ENCODE assay signal across 8 mouse cellular contexts in genomic region chr3:39460183-39460888, GRCm38 (mm10).
A peak's percentile ranks its signal among the peaks of the same experiment; 100 is the strongest.
DNase-seq lines count a peak whose midpoint lies in the region; ATAC-seq and TF ChIP-seq lines count a peak whose summit lies in the region.
"Had no signal": no experiment of that assay in that cellular context is flagged by ENCODE, and none has a peak within 500 bp of the region (broad histone marks: within the 10 kb centered on the region; RNA-seq: fewer than 3 reads in every experiment).

No protein-coding gene starts in this region.

- no peaks in the 10 kb centered on the region for H3K9me3 ChIP-seq in embryonic facial prominence, embryonic 10.5 days
- H3K9me3 ChIP-seq in forebrain, postnatal 0 days (ENCODE audit: low read length): no peaks in the 10 kb centered on the region
- no peaks in the 10 kb centered on the region for H3K9me3 ChIP-seq in midbrain, embryonic 14.5 days (ENCODE audit: control insufficient read depth, low read length)

- H3K4me3 ChIP-seq in embryonic facial prominence, embryonic 10.5 days: no peak overlapping the region
- H3K4me3 ChIP-seq in forebrain, postnatal 0 days (ENCODE audit: low read depth, low read length): no peak overlapping the region
- no peak overlapping the region for H3K4me3 ChIP-seq in midbrain, embryonic 14.5 days (replicated peaks; ENCODE audit: low read depth, low read length)
- H3K4me3 ChIP-seq: erythroblast, embryonic 14.5 days had no signal

- H3K9ac ChIP-seq in forebrain, postnatal 0 days: no peak overlapping the region; the same call in 1 of the 2 replicates
- no peak overlapping the region for H3K9ac ChIP-seq in midbrain, embryonic 14.5 days (replicated peaks; ENCODE audit: low read length)

- peak overlapping the region; percentile 70 for H3K27ac ChIP-seq in embryonic facial prominence, embryonic 10.5 days (replicated peaks)
- no peak overlapping the region; the same call in 1 of the 2 replicates for H3K27ac ChIP-seq in forebrain, postnatal 0 days (ENCODE audit: low read depth, low read length)
- H3K27ac ChIP-seq in midbrain, embryonic 14.5 days (replicated peaks; ENCODE audit: low read depth, low read length): no peak overlapping the region

- H3K36me3 ChIP-seq in embryonic facial prominence, embryonic 10.5 days (replicated peaks): no peaks in the 10 kb centered on the region
- H3K36me3 ChIP-seq in forebrain, postnatal 0 days (ENCODE audit: insufficient read depth): no peaks in the 10 kb centered on the region
- no peaks in the 10 kb centered on the region for H3K36me3 ChIP-seq in midbrain, embryonic 14.5 days (ENCODE audit: control insufficient read depth, insufficient read depth, low read length)

- peak; percentile 79 for ATAC-seq in forebrain, postnatal 0 days
- peak; percentile 24; the same call in 1 of the 2 replicates for ATAC-seq in midbrain, embryonic 14.5 days (ENCODE audit: low FRiP score, low TSS enrichment)
- ATAC-seq in erythroblast, adult 5-6 weeks (replicated peaks; ENCODE audit: low FRiP score, poor library complexity, severe bottlenecking): no peak

- no peak for TF ChIP-seq CTCF in forebrain, postnatal 0 days (IDR thresholded peaks at IDR 0.05; ENCODE audit: low read depth)

- no peaks in the 10 kb centered on the region for H3K27me3 ChIP-seq in embryonic facial prominence, embryonic 10.5 days (replicated peaks; ENCODE audit: low read depth, poor library complexity, severe bottlenecking)
- no peaks in the 10 kb centered on the region for H3K27me3 ChIP-seq in forebrain, postnatal 0 days (ENCODE audit: insufficient read depth, low read length)
- no peaks in the 10 kb centered on the region for H3K27me3 ChIP-seq in midbrain, embryonic 14.5 days (ENCODE audit: control insufficient read depth, insufficient read depth, low read length)

- peak overlapping the region; percentile 16; the same call in 1 of the 2 replicates for H3K4me2 ChIP-seq in forebrain, postnatal 0 days (ENCODE audit: low read depth)
- no peak overlapping the region for H3K4me2 ChIP-seq in midbrain, embryonic 14.5 days (ENCODE audit: low read length)

- H3K4me1 ChIP-seq in embryonic facial prominence, embryonic 10.5 days: peaks cover 6% of the 10 kb centered on the region; the same call in 1 of the 2 replicates
- 0 out of 2 replicates have a peak, but pooled peaks cover 4% of the 10 kb centered on the region for H3K4me1 ChIP-seq in forebrain, postnatal 0 days (ENCODE audit: insufficient read depth)
- no peaks in the 10 kb centered on the region for H3K4me1 ChIP-seq in midbrain, embryonic 14.5 days (ENCODE audit: control insufficient read depth, insufficient read depth, low read length)

- WGBS in embryonic facial prominence, embryonic 10.5 days: 69% methylated on average over 14 of the region's 14 CpGs
- WGBS in forebrain, postnatal 0 days: 32% methylated on average over 14 of the region's 14 CpGs
- WGBS in midbrain, embryonic 14.5 days: 73% methylated on average over 14 of the region's 14 CpGs

- peak; percentile 16 to 20 for DNase-seq in kidney, postnatal 4 days
- no peak for DNase-seq in kidney, adult 9 months
- DNase-seq in embryonic facial prominence, embryonic 10.5 days (ENCODE audit: low spot score): peak; percentile 42
- peak; percentile 32 for DNase-seq in forebrain, postnatal 0 days
- peak; percentile 33 for DNase-seq in midbrain, embryonic 14.5 days
- DNase-seq in gastrocnemius, postnatal 10 days: no peak

Comparison
In these comparisons a context has a peak if more than half of its experiments do, and no peak if none do; other contexts are left out.
1. DNase-seq: peak in kidney, postnatal 4 days (2 of 2), embryonic facial prominence, embryonic 10.5 days (single experiment), forebrain, postnatal 0 days (single experiment) and midbrain, embryonic 14.5 days (single experiment); none in kidney, adult 9 months (single experiment) and gastrocnemius, postnatal 10 days (single experiment).